Mouse (Mus musculus) CH12.LX (cell line): ENCODE data around the gene Olfr635. TPM values are rescaled to one million over a fixed set of nuclear protein-coding genes. Genes with fewer than 3 reads are reported as not detected.

ENCODE experiments used
- DNase-seq: peaks from one replicate; pipeline ENCODE4 v3.0.0-alpha.2; 2013; ENCODE audit errors: extremely low read depth
- H3K27ac ChIP-seq: 2 replicates; pipeline ENCODE4 v1.5.1; 2012; ENCODE audit warnings: low read depth, mild to moderate bottlenecking, control low read depth, moderate library complexity; ENCODE audit not compliant: insufficient read depth
- H3K27me3 ChIP-seq: replicated peaks from 2 replicates; pipeline ENCODE3; 2012; ENCODE audit warnings: inconsistent platforms
- H3K36me3 ChIP-seq, 2 experiments: replicated peaks in 1 of 2; 2 replicates each; pipeline versions ENCODE3 to v1.6.1; 2012; ENCODE audit warnings: inconsistent platforms in 1 of 2, low read length in 1 of 2, mild to moderate bottlenecking in 1 of 2, mixed read lengths in 1 of 2, moderate library complexity in 1 of 2; ENCODE audit not compliant: control insufficient read depth in 1 of 2, insufficient read depth in 1 of 2
- H3K4me1 ChIP-seq, 2 experiments: 2 replicates each; pipeline ENCODE4 v1.6.1; 2012; ENCODE audit warnings: inconsistent platforms in 1 of 2, moderate library complexity in 1 of 2; ENCODE audit not compliant: insufficient read depth in 2 of 2, control insufficient read depth in 1 of 2
- H3K4me2 ChIP-seq: 2 replicates; pipeline ENCODE4 v1.6.1; 2012; ENCODE audit warnings: low read depth, mild to moderate bottlenecking, control low read depth; ENCODE audit not compliant: poor library complexity, insufficient read depth, severe bottlenecking
- H3K4me3 ChIP-seq, 3 experiments: fragments of 150-350 bp in 1 of 3; sonication (generic) in 1 of 3; replicated peaks in 1 of 3; 2 replicates each; pipeline versions ENCODE3 to v1.5.1; 2011 to 2012; ENCODE audit warnings: low read depth in 2 of 3, low read length in 2 of 3, mild to moderate bottlenecking in 2 of 3, moderate library complexity in 2 of 3, control low read depth in 1 of 3, improper control_type of control experiment in 1 of 3, inconsistent platforms in 1 of 3, mixed read lengths in 1 of 3; ENCODE audit not compliant: poor library complexity in 1 of 3
- H3K79me2 ChIP-seq: replicated peaks from 2 replicates; pipeline ENCODE4 v1.6.1; 2012; ENCODE audit warnings: mild to moderate bottlenecking, moderate library complexity; ENCODE audit not compliant: control insufficient read depth, poor library complexity, insufficient read depth, severe bottlenecking; ENCODE audit errors: extremely low read depth
- H3K9ac ChIP-seq: 2 replicates; pipeline ENCODE4 v1.6.1; 2012; ENCODE audit warnings: low read depth, mild to moderate bottlenecking, control low read depth, moderate library complexity; ENCODE audit not compliant: insufficient read depth
- H3K9me3 ChIP-seq: replicated peaks from 2 replicates; pipeline ENCODE3; 2012; ENCODE audit warnings: low read length, inconsistent platforms, mixed read lengths
- BHLHE40 ChIP-seq: IDR thresholded peaks from 2 replicates; pipeline ENCODE4 v1.6.1; 2011; ENCODE audit warnings: mild to moderate bottlenecking, low read depth, low read length, improper control_type of control experiment
- CHD1 ChIP-seq: IDR thresholded peaks from 2 replicates; pipeline ENCODE4 v1.6.1; 2012; ENCODE audit warnings: low read depth, low read length, improper control_type of control experiment, inconsistent platforms
- CTCF ChIP-seq, 2 experiments: IDR thresholded peaks in 1 of 2; conservative IDR thresholded peaks in 1 of 2; 2 replicates each; pipeline ENCODE4 v1.5.1; 2011 to 2012; ENCODE audit warnings: low read depth in 2 of 2, low read length in 2 of 2, improper control_type of control experiment in 1 of 2, inconsistent platforms in 1 of 2, mild to moderate bottlenecking in 1 of 2, moderate library complexity in 1 of 2
- ELF1 ChIP-seq: IDR thresholded peaks from 2 replicates; pipeline ENCODE4 v1.6.1; 2014; ENCODE audit warnings: low read depth, mild to moderate bottlenecking, inconsistent platforms, low read length, improper control_type of control experiment
- EP300 ChIP-seq: IDR thresholded peaks from 2 replicates; pipeline ENCODE4 v1.6.1; 2011; ENCODE audit warnings: low read length, improper control_type of control experiment
- ETS1 ChIP-seq: conservative IDR thresholded peaks from 2 replicates; pipeline ENCODE4 v1.6.1; 2012; ENCODE audit warnings: low read depth, mild to moderate bottlenecking, inconsistent platforms, low read length, improper control_type of control experiment, moderate library complexity
- GABPA ChIP-seq: IDR thresholded peaks from 2 replicates; pipeline ENCODE4 v1.6.1; 2012; ENCODE audit warnings: low read depth, low read length, improper control_type of control experiment, inconsistent platforms; ENCODE audit not compliant: insufficient replicate concordance
- HCFC1 ChIP-seq: IDR thresholded peaks from 2 replicates; pipeline ENCODE4 v1.6.1; 2012; ENCODE audit warnings: low read depth, mild to moderate bottlenecking, inconsistent platforms, low read length, improper control_type of control experiment
- IRF4 ChIP-seq: IDR thresholded peaks from 2 replicates; pipeline ENCODE4 v1.6.1; 2014; ENCODE audit warnings: low read depth, mild to moderate bottlenecking, inconsistent platforms, low read length, improper control_type of control experiment
- JUN ChIP-seq: IDR thresholded peaks from 2 replicates; pipeline ENCODE4 v1.6.1; 2011; ENCODE audit warnings: low read depth, mild to moderate bottlenecking, low read length, improper control_type of control experiment, moderate library complexity; ENCODE audit not compliant: insufficient read depth
- JUND ChIP-seq: conservative IDR thresholded peaks from 2 replicates; pipeline ENCODE4 v1.6.1; 2011; ENCODE audit warnings: low read depth, low read length, improper control_type of control experiment
- KAT2A ChIP-seq: IDR thresholded peaks from 2 replicates; pipeline ENCODE4 v1.6.1; 2012; ENCODE audit warnings: low read length, improper control_type of control experiment, inconsistent platforms; ENCODE audit not compliant: insufficient replicate concordance
- MAFK ChIP-seq: IDR thresholded peaks from 2 replicates; pipeline ENCODE4 v1.6.1; 2011; ENCODE audit warnings: low read length, improper control_type of control experiment; ENCODE audit not compliant: insufficient replicate concordance
- MAZ ChIP-seq: IDR thresholded peaks from 2 replicates; pipeline ENCODE4 v1.6.1; 2012; ENCODE audit warnings: low read depth, mild to moderate bottlenecking, inconsistent platforms, low read length, improper control_type of control experiment, moderate library complexity
- NELFE ChIP-seq: IDR thresholded peaks from 2 replicates; pipeline ENCODE4 v1.6.1; 2011; ENCODE audit warnings: low read depth, low read length, improper control_type of control experiment
- NRF1 ChIP-seq: IDR thresholded peaks from 2 replicates; pipeline ENCODE4 v1.6.1; 2014; ENCODE audit warnings: low read depth, mild to moderate bottlenecking, inconsistent platforms, low read length, improper control_type of control experiment, moderate library complexity
- POLR2A ChIP-seq: IDR thresholded peaks from 2 replicates; pipeline ENCODE4 v1.6.1; 2011; ENCODE audit warnings: low read depth, mild to moderate bottlenecking, improper control_type of control experiment, low read length
- POLR2AphosphoS2 ChIP-seq: IDR thresholded peaks from 2 replicates; pipeline ENCODE4 v1.6.1; 2011; ENCODE audit warnings: low read depth, low read length, improper control_type of control experiment
- RCOR1 ChIP-seq: conservative IDR thresholded peaks from 2 replicates; pipeline ENCODE4 v1.6.1; 2012; ENCODE audit warnings: low read depth, mild to moderate bottlenecking, inconsistent platforms, low read length, improper control_type of control experiment
- SIN3A ChIP-seq: IDR thresholded peaks from 2 replicates; pipeline ENCODE4 v1.6.1; 2012; ENCODE audit warnings: low read length, improper control_type of control experiment, inconsistent platforms
- SMC3 ChIP-seq: IDR thresholded peaks from 2 replicates; pipeline ENCODE4 v1.6.1; 2011; ENCODE audit warnings: low read depth, low read length, improper control_type of control experiment
- UBTF ChIP-seq: IDR thresholded peaks from 2 replicates; pipeline ENCODE4 v1.6.1; 2012; ENCODE audit warnings: low read depth, mild to moderate bottlenecking, inconsistent platforms, low read length, improper control_type of control experiment, moderate library complexity
- USF1 ChIP-seq: IDR thresholded peaks from 2 replicates; pipeline ENCODE4 v1.6.1; 2014; ENCODE audit warnings: low read depth, mild to moderate bottlenecking, inconsistent platforms, low read length, improper control_type of control experiment
- USF2 ChIP-seq: conservative IDR thresholded peaks from 2 replicates; pipeline ENCODE4 v1.6.1; 2011; ENCODE audit warnings: low read depth, low read length, improper control_type of control experiment
- ZKSCAN1 ChIP-seq: IDR thresholded peaks from 2 replicates; pipeline ENCODE4 v1.6.1; 2012; ENCODE audit warnings: low read depth, inconsistent platforms, low read length, improper control_type of control experiment, borderline replicate concordance
- ZMIZ1 ChIP-seq: IDR thresholded peaks from 2 replicates; pipeline ENCODE4 v1.6.1; 2012; ENCODE audit warnings: low read depth, mild to moderate bottlenecking, inconsistent platforms, low read length, improper control_type of control experiment
- dilution Hi-C: fragments of 300-500 bp; cut with MboI; formaldehyde crosslinking; loops from 2 replicates; pipeline ENCODE4 v1.14.3; 2020; ENCODE audit warnings: low sequenced_read_pairs; ENCODE audit not compliant: extremely low pct_unique_long_range_greater_than_20kb, extremely low pct_ligation_motif_present
- in situ Hi-C: fragments of 300-500 bp; cut with MboI; formaldehyde crosslinking; loops from 3 replicates; pipeline ENCODE4 v1.14.3; 2019; ENCODE audit warnings: low sequenced_read_pairs, low pct_ligation_motif_present, low pct_unique_long_range_greater_than_20kb, mixed read lengths
- polyA plus RNA-seq: library from polyadenylated mRNA; unstranded; fragments of >175 nt; gene quantifications from 2 replicates; pipeline ENCODE4 v1.2.1, GENCODE M21; 2012; ENCODE audit warnings: low read depth; ENCODE audit not compliant: insufficient read length
- total RNA-seq, 2 experiments: library from RNA; depleted of rRNA; stranded (reverse); fragments of 300-350 nt in 1 of 2; fragments of >200 nt in 1 of 2; gene quantifications; 2 replicates each; pipeline ENCODE4 v1.2.3; 2012 to 2014

The Olfr635 gene
- total and polyA plus RNA-seq, 3 experiments = 0.03 TPM; not detected in 2

GRCm38 (mm10) chr7:103971782-103972181 is 830 bp downstream of the Olfr635 start:
- no peak overlapping the region for H3K9ac ChIP-seq
- H3K4me1 ChIP-seq = no peaks in the 10 kb centered on the region
- in situ Hi-C loops (no loop called here), dilution Hi-C loops (no loop called here)
- H3K9me3 ChIP-seq = no peaks in the 10 kb centered on the region
- DNase-seq = no peak
- no peak overlapping the region for H3K4me2 ChIP-seq
- peaks cover 4% of the 10 kb centered on the region for H3K27me3 ChIP-seq
- no peaks in the 10 kb centered on the region for H3K36me3 ChIP-seq
- no peaks in the 10 kb centered on the region for H3K79me2 ChIP-seq
- TF ChIP-seq EP300 = no peak
- TF ChIP-seq MAZ = no peak
- TF ChIP-seq CTCF (conservative IDR thresholded peaks at IDR 0.05 in 1 of 2, IDR thresholded peaks at IDR 0.05 in 1 of 2; ENCODE audit: low read depth in 2 of 2, low read length in 2 of 2) = no peak
- TF ChIP-seq ZMIZ1 = no peak
- no peak for TF ChIP-seq JUND
- TF ChIP-seq ELF1 = no peak
- TF ChIP-seq CHD1 = no peak
- no peak for TF ChIP-seq SIN3A
- no peak for TF ChIP-seq RCOR1
- no peak for TF ChIP-seq BHLHE40
- no peak for TF ChIP-seq ETS1
- no peak for TF ChIP-seq HCFC1
- no peak for TF ChIP-seq POLR2A
- TF ChIP-seq USF1 = no peak
- no peak for TF ChIP-seq USF2
- TF ChIP-seq SMC3 = no peak
- TF ChIP-seq KAT2A = no peak
- TF ChIP-seq ZKSCAN1 = no peak
- TF ChIP-seq POLR2AphosphoS2 = no peak
- no peak for TF ChIP-seq MAFK
- no peak overlapping the region for H3K4me3 ChIP-seq
- no peak overlapping the region for H3K27ac ChIP-seq

GRCm38 (mm10) chr7:103998446-103998845 is 27.5 kb downstream of the Olfr635 start, which contains the start of gene Olfr638:
Olfr638 (plus strand) TSS chr7:103998746.
- H3K4me3 ChIP-seq = no peak within 1 kb of the TSS
- H3K4me2 ChIP-seq = no peak within 1 kb of the TSS
- no peaks in the 10 kb centered on the region for H3K27me3 ChIP-seq
- no peak within 1 kb of the TSS for H3K27ac ChIP-seq
- H3K9me3 ChIP-seq = no peaks in the 10 kb centered on the region
- H3K79me2 ChIP-seq = no peaks in the 10 kb centered on the region
- TF ChIP-seq CHD1 (no peak), NRF1 (no peak), JUND (no peak), SIN3A (no peak), NELFE (no peak), UBTF (no peak), POLR2A (no peak), CTCF (conservative IDR thresholded peaks at IDR 0.05 in 1 of 2, IDR thresholded peaks at IDR 0.05 in 1 of 2; ENCODE audit: low read depth in 2 of 2, low read length in 2 of 2) (no peak), USF1 (no peak), GABPA (no peak), ZKSCAN1 (no peak), IRF4 (no peak), JUN (no peak), BHLHE40 (no peak)
- H3K4me1 ChIP-seq = no peaks in the 10 kb centered on the region
- DNase-seq = no peak
- in situ Hi-C loops = no loop called here
- H3K9ac ChIP-seq = no peak within 1 kb of the TSS
- dilution Hi-C loops = no loop called here
- no peaks in the 10 kb centered on the region for H3K36me3 ChIP-seq
